Mouse (Mus musculus) cortical plate, adult 2 months (tissue): ENCODE data around the gene Ep400.

Experiments
- CTCF ChIP-seq: fragments of 200-500 bp; IDR thresholded peaks from 2 replicates; pipeline ENCODE4 v1.5.1; 2011; ENCODE audit warnings: mild to moderate bottlenecking, control low read depth, low read length; ENCODE audit not compliant: insufficient read depth; ENCODE audit errors: extremely low read depth
- POLR2A ChIP-seq: fragments of 200-500 bp; IDR thresholded peaks from 2 replicates; pipeline ENCODE4 v1.6.1; 2011; ENCODE audit warnings: mild to moderate bottlenecking, low read length, control low read depth; ENCODE audit not compliant: insufficient read depth; ENCODE audit errors: extremely low read depth

DNA sequence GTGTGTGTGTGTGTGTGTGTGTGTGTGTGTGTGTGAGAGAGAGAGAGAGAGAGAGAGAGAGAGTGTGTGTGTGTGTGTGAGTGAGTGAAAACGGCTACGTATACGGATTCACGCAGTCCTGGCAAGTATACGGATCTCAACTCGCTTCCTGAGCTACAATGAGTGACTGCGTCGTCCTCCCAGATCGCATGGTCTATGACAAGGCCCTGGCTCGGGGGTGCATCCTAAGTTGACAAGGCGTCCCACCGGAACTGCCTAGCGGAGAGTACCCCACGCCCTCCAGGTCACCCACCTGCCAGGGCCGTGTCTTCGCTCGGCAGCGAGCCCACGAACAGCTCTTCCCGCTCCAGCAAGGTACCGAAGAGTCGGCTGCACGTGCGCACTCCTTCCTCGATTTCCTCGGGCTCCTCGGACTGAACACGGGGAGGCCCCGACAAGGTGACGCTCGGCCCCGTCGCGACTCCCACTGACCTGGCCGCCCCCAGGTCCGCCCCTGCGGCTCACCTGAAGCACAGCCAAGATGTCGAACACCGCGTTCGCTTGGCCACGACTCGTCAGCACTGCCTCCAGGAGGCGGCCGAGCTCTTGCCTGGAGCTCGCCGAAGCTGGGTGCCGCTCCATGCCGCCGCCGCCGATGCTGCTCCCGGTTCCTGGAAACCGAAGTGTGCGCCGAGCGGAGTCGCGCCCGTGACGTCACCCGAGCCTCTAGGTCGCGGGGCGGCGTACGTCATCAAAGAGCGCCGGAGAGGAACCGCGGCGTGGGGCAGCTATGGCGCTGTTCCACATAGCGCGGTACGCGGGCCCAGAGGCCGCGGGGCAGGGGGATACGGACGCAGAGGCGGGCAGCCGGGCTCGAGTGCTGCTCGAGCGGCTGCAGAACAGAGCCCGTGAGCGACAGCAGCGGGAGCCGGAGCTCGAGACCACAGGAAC lies 117.5 kb downstream of the Ep400 start, which contains the start of the genes Noc4l and Ddx51:
- TF ChIP-seq POLR2A (peak; percentile 59; the same call in 1 of the 2 replicates), CTCF (no peak)
